Mouse (Mus musculus): ENCODE results near the gene Bmf. TPM values are rescaled to one million over a fixed set of nuclear protein-coding genes. Genes with fewer than 3 reads are reported as not detected.

Gene Bmf
- total RNA-seq, 2 experiments from 2014 or later: 1.9 to 3.8 TPM

- no peak for DNase-seq
Observed at GRCm38 (mm10) chr2:118512418-118513377, 36.8 kb downstream of the Bmf start.

GRCm38 (mm10) chr2:118511779-118512417 lies 37.6 kb downstream of the Bmf start:
- no peak for DNase-seq

GRCm38 (mm10) chr2:118510447-118511310 lies 38.8 kb downstream of the Bmf start:
- peak; percentile 84 to 90 for DNase-seq

- DNase-seq: no peak
Observed at GRCm38 (mm10) chr2:118509688-118510446, 39.6 kb downstream of the Bmf start.

- no peak for DNase-seq
Observed at GRCm38 (mm10) chr2:118507126-118507525, 42.4 kb downstream of the Bmf start.

GRCm38 (mm10) chr2:118500191-118500590 lies 49.3 kb downstream of the Bmf start:
- no peak for DNase-seq

- no peak for DNase-seq
Observed at GRCm38 (mm10) chr2:118499135-118499961, 50.1 kb downstream of the Bmf start.

- no peak for DNase-seq
Observed at GRCm38 (mm10) chr2:118498476-118498875, 51.0 kb downstream of the Bmf start.

GRCm38 (mm10) chr2:118497890-118498289 lies 51.6 kb downstream of the Bmf start:
- no peak for DNase-seq

- no peak for DNase-seq
Observed at GRCm38 (mm10) chr2:118495024-118495423, 54.5 kb downstream of the Bmf start.

GRCm38 (mm10) chr2:118491741-118492395 lies 57.6 kb downstream of the Bmf start:
- DNase-seq: no peak

GRCm38 (mm10) chr2:118491281-118491731 lies 58.2 kb downstream of the Bmf start:
- no peak for DNase-seq

- no peak for DNase-seq
Observed at GRCm38 (mm10) chr2:118490241-118491091, 59.0 kb downstream of the Bmf start.

- no peak for DNase-seq
Observed at GRCm38 (mm10) chr2:118487806-118488205, 61.7 kb downstream of the Bmf start.

GRCm38 (mm10) chr2:118486933-118487332 lies 62.6 kb downstream of the Bmf start:
- peak; percentile 58 to 73 for DNase-seq

- no peak for DNase-seq
Observed at GRCm38 (mm10) chr2:118485415-118485814, 64.1 kb downstream of the Bmf start.

- DNase-seq: no peak
Observed at GRCm38 (mm10) chr2:118484386-118484898, 65.0 kb downstream of the Bmf start.

- DNase-seq: no peak
Observed at GRCm38 (mm10) chr2:118483032-118483431, 66.5 kb downstream of the Bmf start.

GRCm38 (mm10) chr2:118480886-118481285 lies 68.6 kb downstream of the Bmf start:
- DNase-seq: no peak

Data from layer of hippocampus, postnatal 36 days (tissue).